Mouse (Mus musculus) stomach, embryonic 16.5 days (tissue): ENCODE measurements at regions not wholly inside any gene's neighbourhood (a gene's known extent, or its start where the extent isn't known, plus 50 kb on each side); places are given as distances from the start of the nearest gene placed in this dataset.

Experiments
- ATAC-seq: fragments of 200-750 bp; cut with Nextera tagmentation; 2 replicates; pipeline ENCODE4 v1.8.0; 2017; ENCODE audit warnings: moderate number of reproducible peaks, moderate TSS enrichment; ENCODE audit not compliant: insufficient read depth, low FRiP score
- H3K27ac ChIP-seq: fragments of 300-500 bp; sonication (generic); 2 replicates; pipeline ENCODE4 v1.5.1; 2014; ENCODE audit warnings: low read length
- H3K27me3 ChIP-seq: fragments of 300-500 bp; sonication (generic); 2 replicates; pipeline ENCODE4 v1.6.1; 2014; ENCODE audit warnings: low read length, control low read depth, mixed read lengths; ENCODE audit not compliant: control insufficient read depth, insufficient read depth
- H3K36me3 ChIP-seq: fragments of 300-500 bp; sonication (generic); 2 replicates; pipeline ENCODE4 v1.6.1; 2014; ENCODE audit warnings: low read length; ENCODE audit not compliant: control insufficient read depth, insufficient read depth
- H3K4me1 ChIP-seq: fragments of 300-500 bp; sonication (generic); 2 replicates; pipeline ENCODE4 v1.6.1; 2014; ENCODE audit warnings: low read length, control low read depth, mixed read lengths; ENCODE audit not compliant: control insufficient read depth, insufficient read depth
- H3K4me2 ChIP-seq: fragments of 300-500 bp; sonication (generic); 2 replicates; pipeline ENCODE4 v1.6.1; 2014; ENCODE audit warnings: low read depth, low read length, mixed read lengths
- H3K4me3 ChIP-seq: fragments of 300-500 bp; sonication (generic); replicated peaks from 2 replicates; pipeline ENCODE4 v1.5.1; 2014; ENCODE audit warnings: mild to moderate bottlenecking, low read length
- H3K9ac ChIP-seq: fragments of 300-500 bp; sonication (generic); 2 replicates; pipeline ENCODE4 v1.6.1; 2014; ENCODE audit warnings: low read length
- H3K9me3 ChIP-seq: fragments of 300-500 bp; sonication (generic); replicated peaks from 2 replicates; pipeline ENCODE4 v1.6.1; 2016; ENCODE audit warnings: low read length, control low read depth; ENCODE audit not compliant: control insufficient read depth
- WGBS: fragments of 180-500 bp; shearing (Covaris S2); extraction: QIAGEN DNeasy Blood & Tissue Kit; methylation state at CpG from one replicate; pipeline ENCODE4 v1.1.7; 2014; 5-methylcytosine and 5-hydroxymethylcytosine counted together

DNA sequence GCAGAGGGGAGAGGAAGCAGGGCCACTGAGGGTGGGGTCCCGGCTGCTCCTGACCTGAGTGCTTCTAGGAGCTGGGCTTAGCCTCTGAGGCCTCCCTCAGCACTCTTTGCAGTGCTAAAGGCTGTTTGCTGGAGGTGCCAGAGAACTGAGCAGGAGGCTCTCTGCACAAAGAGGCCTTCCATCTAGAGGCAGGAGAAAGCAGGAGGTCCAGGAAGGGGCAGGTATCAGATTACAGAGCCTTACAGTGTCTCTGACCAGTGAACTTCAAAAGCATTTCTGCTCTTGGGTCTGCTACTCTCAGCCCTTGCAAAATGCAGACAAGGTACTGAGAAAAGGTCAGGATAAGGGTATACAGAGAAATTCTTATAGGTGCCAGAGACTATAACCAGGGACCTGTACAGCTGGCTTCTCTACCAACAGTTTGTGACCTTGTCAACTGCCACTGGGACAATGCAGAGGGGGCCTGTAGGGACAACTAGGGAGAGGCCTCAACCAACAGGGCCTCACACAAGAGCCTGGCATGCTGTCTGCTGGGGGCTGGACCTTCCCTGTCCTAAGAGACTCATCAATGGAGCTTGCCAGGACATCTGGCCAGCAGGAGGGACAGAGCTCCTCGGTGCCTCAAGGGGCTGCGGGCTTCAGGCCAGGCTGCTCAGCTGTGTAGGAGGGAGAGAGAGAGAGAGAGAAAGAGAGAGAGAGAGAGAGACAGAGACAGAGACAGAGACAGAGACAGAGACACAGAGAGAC lies 380.3 kb upstream of the Tshz3 start:
- H3K9me3 ChIP-seq: 0 out of 2 replicates have a peak, but pooled peaks cover 3% of the 10 kb centered on the region
- no peak overlapping the region for H3K9ac ChIP-seq
- no peak overlapping the region for H3K4me2 ChIP-seq
- no peaks in the 10 kb centered on the region for H3K27me3 ChIP-seq
- H3K27ac ChIP-seq: 0 out of 2 replicates have a peak overlapping the region, but pooled peaks have one; percentile 21
- peaks cover 8% of the 10 kb centered on the region for H3K4me1 ChIP-seq
- H3K4me3 ChIP-seq: no peak overlapping the region
- peak; percentile 60; the same call in 1 of the 2 replicates for ATAC-seq
- 20% methylated on average over 3 of the region's 3 CpGs for WGBS
- H3K36me3 ChIP-seq: no peaks in the 10 kb centered on the region

DNA sequence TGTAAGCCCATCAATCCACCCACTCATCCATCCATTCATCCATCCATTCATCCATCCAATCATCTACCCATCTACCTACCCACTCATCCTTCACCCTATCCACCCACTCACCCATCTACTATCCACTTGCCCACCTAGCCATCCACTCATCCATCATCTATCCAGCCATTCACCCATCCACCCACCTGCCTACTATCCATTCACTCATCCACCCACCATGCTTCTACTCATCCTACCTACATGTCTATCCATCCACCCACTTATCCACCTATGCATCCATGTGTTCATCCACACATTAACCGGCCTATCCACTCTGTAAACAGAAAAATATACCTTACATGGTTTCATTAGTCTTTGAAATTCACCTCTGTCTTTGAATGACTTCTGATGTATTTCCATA lies 384.2 kb upstream of the Tshz3 start:
- no peak overlapping the region for H3K27ac ChIP-seq
- no peaks in the 10 kb centered on the region for H3K27me3 ChIP-seq
- ATAC-seq: no peak
- WGBS: 85% methylated on average over 1 of the region's 1 CpGs
- no peaks in the 10 kb centered on the region for H3K36me3 ChIP-seq
- H3K4me1 ChIP-seq: peaks cover 8% of the 10 kb centered on the region
- no peak overlapping the region for H3K4me2 ChIP-seq
- H3K9ac ChIP-seq: no peak overlapping the region
- H3K4me3 ChIP-seq: no peak overlapping the region
- H3K9me3 ChIP-seq: no peaks in the 10 kb centered on the region

DNA sequence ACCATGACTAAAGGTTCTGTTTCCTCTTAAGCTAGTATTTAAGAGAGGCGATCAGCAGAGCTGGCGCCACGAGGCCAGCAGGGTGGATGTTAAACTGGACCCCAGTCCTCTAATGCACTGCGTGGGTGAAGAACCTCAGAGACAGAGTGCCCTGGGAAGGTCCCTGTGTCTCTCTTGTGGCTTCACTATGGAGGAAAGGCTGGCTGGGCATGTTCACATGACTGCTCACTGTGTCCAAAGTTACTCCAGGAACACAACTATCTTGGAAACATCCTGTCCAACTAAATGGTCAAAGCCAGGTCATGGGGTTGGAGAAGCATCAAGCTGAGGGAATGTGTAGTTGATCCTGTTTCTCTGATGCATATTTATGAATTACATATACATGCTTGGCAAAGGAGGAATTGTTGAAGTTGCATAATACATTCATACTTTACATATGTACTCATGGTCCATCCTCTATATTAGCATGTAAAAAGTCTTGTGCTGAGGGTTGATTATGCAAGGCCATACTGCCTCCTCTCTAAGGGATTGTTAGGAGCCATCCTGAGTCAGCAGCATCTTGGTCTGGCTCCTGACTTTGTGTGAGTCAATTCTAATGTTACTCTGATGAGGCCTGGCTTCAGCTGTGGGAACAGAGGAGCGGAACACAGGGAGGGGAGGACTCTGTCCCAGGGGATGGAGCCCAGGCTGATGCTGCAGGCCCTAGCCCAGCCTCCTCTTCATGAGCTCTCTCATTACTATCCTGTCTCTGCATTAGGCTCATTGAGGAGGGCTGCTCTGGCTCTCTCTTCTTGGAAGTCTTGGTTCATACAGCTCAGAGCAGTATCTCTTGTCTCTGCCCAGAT lies 387.9 kb upstream of the Tshz3 start:
- ATAC-seq: no peak
- no peak overlapping the region for H3K9ac ChIP-seq
- H3K4me2 ChIP-seq: no peak overlapping the region
- H3K4me3 ChIP-seq: no peak overlapping the region
- H3K9me3 ChIP-seq: no peaks in the 10 kb centered on the region
- no peak overlapping the region for H3K27ac ChIP-seq
- 86% methylated on average over 5 of the region's 5 CpGs for WGBS
- H3K4me1 ChIP-seq: no peaks in the 10 kb centered on the region
- H3K27me3 ChIP-seq: no peaks in the 10 kb centered on the region
- no peaks in the 10 kb centered on the region for H3K36me3 ChIP-seq

DNA sequence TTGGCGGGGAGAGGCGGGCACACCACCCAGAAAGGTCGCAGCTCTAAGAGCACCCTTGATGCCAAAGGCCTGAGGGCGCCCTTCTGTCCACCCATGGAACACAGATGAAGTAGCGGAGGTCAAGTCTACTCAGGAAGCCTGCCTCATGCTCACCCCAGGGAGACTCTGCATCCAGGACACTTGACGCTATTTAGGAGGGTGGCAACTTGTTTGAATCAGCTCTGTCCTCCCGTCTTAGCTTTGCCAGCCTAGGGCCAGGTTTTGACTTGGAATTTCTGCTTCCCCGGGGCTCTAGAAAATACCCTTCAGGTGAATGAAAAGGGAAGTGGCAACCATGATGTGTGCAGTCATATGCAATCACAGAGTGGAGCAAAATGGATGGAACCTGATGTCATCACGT lies 389.2 kb upstream of the Tshz3 start:
- H3K27ac ChIP-seq: no peak overlapping the region
- no peaks in the 10 kb centered on the region for H3K27me3 ChIP-seq
- no peak overlapping the region for H3K4me2 ChIP-seq
- no peaks in the 10 kb centered on the region for H3K9me3 ChIP-seq
- no peak overlapping the region for H3K9ac ChIP-seq
- no peak overlapping the region for H3K4me3 ChIP-seq
- H3K36me3 ChIP-seq: no peaks in the 10 kb centered on the region
- H3K4me1 ChIP-seq: no peaks in the 10 kb centered on the region
- ATAC-seq: no peak
- WGBS: 88% methylated on average over 9 of the region's 9 CpGs

DNA sequence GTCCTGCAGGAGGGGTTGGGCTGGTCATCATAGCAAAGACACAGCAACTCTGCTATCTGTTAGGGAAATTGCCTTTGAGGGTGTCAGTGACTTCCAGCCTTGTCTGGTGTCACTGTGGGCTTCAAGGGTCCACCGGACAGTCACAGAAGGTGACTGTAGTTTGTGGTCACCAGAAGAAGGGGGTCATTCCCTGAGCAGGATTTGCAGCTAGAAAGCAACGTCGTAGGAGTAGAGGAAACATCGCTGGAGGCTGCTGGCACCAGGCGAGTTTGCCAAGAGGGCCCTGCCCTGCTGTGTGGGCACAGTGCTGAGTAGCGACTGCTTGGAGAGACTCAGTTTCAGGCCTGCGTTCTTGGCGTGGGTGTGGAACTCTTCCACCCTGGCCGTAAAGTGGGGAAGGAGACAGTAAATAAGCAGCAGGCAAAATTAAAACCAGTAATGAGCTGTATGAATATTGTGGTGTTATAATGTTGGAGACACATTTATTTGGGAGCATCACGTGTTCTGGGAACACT lies 389.8 kb upstream of the Tshz3 start:
- no peak overlapping the region for H3K27ac ChIP-seq
- no peak overlapping the region for H3K4me3 ChIP-seq
- no peak for ATAC-seq
- no peaks in the 10 kb centered on the region for H3K9me3 ChIP-seq
- no peaks in the 10 kb centered on the region for H3K27me3 ChIP-seq
- no peak overlapping the region for H3K4me2 ChIP-seq
- H3K9ac ChIP-seq: no peak overlapping the region
- no peaks in the 10 kb centered on the region for H3K4me1 ChIP-seq
- H3K36me3 ChIP-seq: no peaks in the 10 kb centered on the region
- WGBS: 85% methylated on average over 10 of the region's 10 CpGs

DNA sequence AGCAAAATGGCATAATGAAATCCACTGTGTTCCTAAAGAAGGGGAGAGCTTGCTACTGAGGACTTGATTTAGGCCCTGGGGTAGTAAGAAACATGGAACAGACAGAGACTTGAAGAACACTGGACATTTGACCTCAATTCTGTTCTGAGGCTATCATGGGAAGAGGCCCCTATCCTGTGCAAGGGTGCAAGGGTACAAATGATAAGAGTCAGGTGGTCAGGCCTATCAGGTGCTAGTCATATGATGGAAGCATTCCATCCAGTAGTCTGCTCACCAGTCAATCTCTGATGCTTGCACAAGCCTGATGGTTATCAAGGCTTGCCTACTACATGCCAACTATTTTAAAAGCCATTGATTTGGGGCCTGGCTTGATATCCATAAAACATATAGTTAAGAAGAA lies 420.6 kb upstream of the Tshz3 start:
- Histone ChIP-seq H3K4me2 (no peak overlapping the region), H3K9ac (no peak overlapping the region), H3K27ac (no peak overlapping the region), H3K4me3 (no peak overlapping the region), H3K27me3 (no peaks in the 10 kb centered on the region), H3K9me3 (no peaks in the 10 kb centered on the region), H3K4me1 (no peaks in the 10 kb centered on the region), H3K36me3 (no peaks in the 10 kb centered on the region)
- ATAC-seq: no peak

DNA sequence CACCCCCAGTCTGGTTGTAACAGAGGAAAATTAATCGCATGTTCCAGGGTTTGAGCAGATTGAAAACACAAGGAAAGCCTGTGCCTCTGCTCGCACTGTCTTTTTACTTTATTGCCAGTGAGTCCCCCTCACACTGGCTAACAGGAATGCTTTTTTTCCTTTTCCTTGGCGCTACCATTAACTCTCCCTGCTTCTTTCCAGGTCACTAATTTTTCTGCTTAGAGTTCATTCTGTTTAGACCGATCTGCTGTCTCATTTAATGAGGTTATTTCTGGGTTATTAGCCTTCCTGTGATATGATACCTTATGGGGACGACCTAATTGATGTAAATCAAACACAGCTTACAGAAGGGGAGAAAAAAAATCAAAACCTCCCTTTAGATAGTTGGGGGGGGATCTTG lies 429.0 kb upstream of the Tshz3 start:
- no peak overlapping the region for H3K4me2 ChIP-seq
- no peak for ATAC-seq
- H3K27ac ChIP-seq: no peak overlapping the region
- no peak overlapping the region for H3K4me3 ChIP-seq
- WGBS: 46% methylated on average over 5 of the region's 5 CpGs
- H3K9ac ChIP-seq: no peak overlapping the region
- no peaks in the 10 kb centered on the region for H3K27me3 ChIP-seq
- H3K9me3 ChIP-seq: no peaks in the 10 kb centered on the region
- no peaks in the 10 kb centered on the region for H3K36me3 ChIP-seq
- no peaks in the 10 kb centered on the region for H3K4me1 ChIP-seq

DNA sequence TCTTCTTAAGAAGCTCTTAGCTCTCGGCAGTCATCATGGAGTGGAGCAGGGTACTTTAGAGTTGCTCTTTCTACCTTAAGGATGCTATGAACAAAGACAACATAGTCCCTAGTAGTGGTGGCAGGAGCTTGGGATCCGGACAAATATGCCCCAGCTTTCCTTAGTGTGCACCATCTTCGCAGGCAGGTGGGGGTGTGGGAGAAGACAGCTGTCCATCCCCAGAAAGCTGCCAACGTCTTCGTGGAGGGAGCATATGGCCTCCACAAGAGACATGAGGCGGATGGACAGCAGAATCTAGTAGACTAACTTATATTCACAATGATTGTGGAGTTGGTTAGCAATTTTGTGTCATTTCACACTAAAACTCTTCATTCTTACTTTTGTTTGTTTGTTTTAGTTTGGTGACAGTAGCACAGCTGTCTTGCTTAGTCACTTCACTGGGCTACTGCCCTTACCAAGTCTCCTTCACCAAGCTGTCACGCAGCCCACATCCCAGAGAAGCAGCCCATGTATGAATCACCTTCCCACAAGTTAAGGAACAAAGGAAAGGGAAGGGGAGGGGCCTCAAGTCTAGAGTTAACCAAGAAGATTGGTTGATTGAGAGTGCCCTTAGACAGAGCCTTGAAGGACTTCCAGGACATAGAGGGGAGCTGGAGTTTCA lies 432.6 kb upstream of the Tshz3 start:
- no peaks in the 10 kb centered on the region for H3K27me3 ChIP-seq
- ATAC-seq: no peak
- H3K4me1 ChIP-seq: no peaks in the 10 kb centered on the region
- 79% methylated on average over 7 of the region's 7 CpGs for WGBS
- no peaks in the 10 kb centered on the region for H3K9me3 ChIP-seq
- H3K9ac ChIP-seq: no peak overlapping the region
- no peak overlapping the region for H3K4me2 ChIP-seq
- H3K36me3 ChIP-seq: no peaks in the 10 kb centered on the region
- no peak overlapping the region for H3K27ac ChIP-seq
- H3K4me3 ChIP-seq: no peak overlapping the region
